Mouse (Mus musculus): Measurements from ENCODE around the gene Kirrel2. TPM values are rescaled to one million over a fixed set of nuclear protein-coding genes. Genes with fewer than 3 reads are reported as not detected.

The Kirrel2 gene
- polyA plus RNA-seq, 1 experiment: not detected

GRCm38 (mm10) chr7:30420673-30421072 is 36.8 kb downstream of the Kirrel2 start:
- 56% methylated on average over 3 of the region's 3 CpGs for WGBS

GRCm38 (mm10) chr7:30419561-30420499 is 37.7 kb downstream of the Kirrel2 start, which contains the start of gene Hcst:
Gene Hcst (minus strand): TSS chr7:30419854.
- whole genome bisulfite sequencing: 46% methylated on average over 10 of the region's 10 CpGs
- H3K4me1 ChIP-seq (ENCODE audit: control insufficient read depth, insufficient read depth, low read length): no peaks in the 10 kb centered on the region; the same call in 1 of the 2 replicates
- TF ChIP-seq POLR2A (IDR thresholded peaks at IDR 0.05; ENCODE audit: borderline replicate concordance, extremely low read depth, low read depth, low read length): no peak
- TF ChIP-seq CTCF (IDR thresholded peaks at IDR 0.05; ENCODE audit: insufficient read depth, low read length): no peak
- H3K4me3 ChIP-seq (replicated peaks; ENCODE audit: extremely low read depth, low read depth, low read length): peak within 1 kb of the TSS; percentile 35
- DNase-seq: no peak

More at GRCm38 (mm10) chr7:30420673-30421072, 36.8 kb downstream of the Kirrel2 start:
- H3K4me1 ChIP-seq (ENCODE audit: control insufficient read depth, insufficient read depth, low read length): no peaks in the 10 kb centered on the region; the same call in 1 of the 2 replicates
- H3K4me3 ChIP-seq (replicated peaks; ENCODE audit: extremely low read depth, low read depth, low read length): no peak overlapping the region
- no peak for TF ChIP-seq CTCF (IDR thresholded peaks at IDR 0.05; ENCODE audit: insufficient read depth, low read length)
- DNase-seq: no peak

GRCm38 (mm10) chr7:30417856-30418255 is 39.6 kb downstream of the Kirrel2 start:
- Histone ChIP-seq H3K4me1 (ENCODE audit: control insufficient read depth, insufficient read depth, low read length) (no peaks in the 10 kb centered on the region; the same call in 1 of the 2 replicates), H3K4me3 (replicated peaks; ENCODE audit: extremely low read depth, low read depth, low read length) (no peak overlapping the region)
- WGBS: 57% methylated on average over 9 of the region's 9 CpGs
- no peak for DNase-seq
- TF ChIP-seq POLR2A (IDR thresholded peaks at IDR 0.05; ENCODE audit: borderline replicate concordance, extremely low read depth, low read depth, low read length): no peak
- TF ChIP-seq CTCF (IDR thresholded peaks at IDR 0.05; ENCODE audit: insufficient read depth, low read length): no peak

DNA sequence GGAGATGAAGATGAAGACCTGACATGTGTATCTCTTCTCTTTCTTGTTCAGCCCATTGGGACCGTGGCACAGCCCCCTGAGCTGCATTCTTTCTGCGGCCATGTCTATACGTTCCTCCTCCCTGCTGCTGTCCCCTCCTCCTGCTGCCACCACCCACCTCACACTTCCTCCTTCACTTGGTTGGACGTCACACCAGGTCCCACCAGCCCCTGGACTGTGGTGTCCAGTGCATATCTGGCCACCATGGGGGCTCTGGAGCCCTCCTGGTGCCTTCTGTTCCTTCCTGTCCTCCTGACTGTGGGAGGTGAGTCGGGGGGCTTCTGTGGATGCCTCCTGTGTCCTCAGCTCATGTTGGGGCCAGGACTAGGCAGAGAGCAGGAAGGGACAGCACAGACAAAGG is 43.9 kb downstream of the Kirrel2 start, which contains the start of gene Tyrobp:
Gene Tyrobp, plus strand, starts transcription at position 165 of the 400 bp plus-strand sequence.
- 45% methylated on average over 5 of the region's 5 CpGs for WGBS
- Histone ChIP-seq H3K4me1 (ENCODE audit: control insufficient read depth, insufficient read depth, low read length) (no peaks in the 10 kb centered on the region), H3K4me3 (replicated peaks; ENCODE audit: extremely low read depth, low read depth, low read length) (peak within 1 kb of the TSS; percentile 36)
- no peak for DNase-seq
- no peak for TF ChIP-seq CTCF (IDR thresholded peaks at IDR 0.05; ENCODE audit: insufficient read depth, low read length)
- TF ChIP-seq POLR2A (IDR thresholded peaks at IDR 0.05; ENCODE audit: borderline replicate concordance, extremely low read depth, low read depth, low read length): peak; percentile 65; the same call in 1 of the 2 replicates

DNA sequence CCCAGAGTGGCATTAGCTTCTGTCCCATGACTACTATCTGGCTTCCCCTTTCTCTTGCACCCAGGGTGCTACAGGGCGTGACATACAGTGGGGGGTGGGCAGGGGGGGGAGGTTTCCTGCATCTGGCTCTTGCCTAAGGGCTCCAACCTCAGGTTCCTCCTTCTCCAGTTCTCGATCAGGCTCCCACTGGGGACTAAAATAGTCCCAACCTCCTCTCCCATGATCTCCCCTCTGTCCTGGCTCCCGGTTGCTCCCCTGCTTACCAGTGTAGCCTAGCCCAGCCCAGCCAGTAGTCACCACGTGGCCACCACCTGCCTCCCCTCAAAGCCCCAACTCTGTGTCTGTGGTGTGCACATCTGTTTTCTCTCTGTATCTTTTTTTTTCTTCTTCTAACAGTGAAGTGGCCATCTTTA is 44.7 kb downstream of the Kirrel2 start:
- no peak overlapping the region for H3K4me3 ChIP-seq (replicated peaks; ENCODE audit: extremely low read depth, low read depth, low read length)
- WGBS: 45% methylated on average over 4 of the region's 4 CpGs
- no peak for TF ChIP-seq CTCF (IDR thresholded peaks at IDR 0.05; ENCODE audit: insufficient read depth, low read length)
- no peak for TF ChIP-seq POLR2A (IDR thresholded peaks at IDR 0.05; ENCODE audit: borderline replicate concordance, extremely low read depth, low read depth, low read length)
- DNase-seq: no peak
- H3K4me1 ChIP-seq (ENCODE audit: control insufficient read depth, insufficient read depth, low read length): no peaks in the 10 kb centered on the region

GRCm38 (mm10) chr7:30411023-30411422 is 46.5 kb downstream of the Kirrel2 start:
- H3K4me1 ChIP-seq (ENCODE audit: control insufficient read depth, insufficient read depth, low read length): no peaks in the 10 kb centered on the region
- TF ChIP-seq POLR2A (IDR thresholded peaks at IDR 0.05; ENCODE audit: borderline replicate concordance, extremely low read depth, low read depth, low read length) (no peak), CTCF (IDR thresholded peaks at IDR 0.05; ENCODE audit: insufficient read depth, low read length) (no peak)
- no peak for DNase-seq
- no peak overlapping the region for H3K4me3 ChIP-seq (replicated peaks; ENCODE audit: extremely low read depth, low read depth, low read length)
- WGBS: 71% methylated on average over 3 of the region's 3 CpGs

- Histone ChIP-seq H3K4me3 (replicated peaks; ENCODE audit: extremely low read depth, low read depth, low read length) (no peak overlapping the region), H3K4me1 (ENCODE audit: control insufficient read depth, insufficient read depth, low read length) (no peaks in the 10 kb centered on the region)
- TF ChIP-seq POLR2A (IDR thresholded peaks at IDR 0.05; ENCODE audit: borderline replicate concordance, extremely low read depth, low read depth, low read length): no peak
- TF ChIP-seq CTCF (IDR thresholded peaks at IDR 0.05; ENCODE audit: insufficient read depth, low read length): no peak
- 39% methylated on average over 2 of the region's 2 CpGs for WGBS
- DNase-seq: no peak
These were observed 47.7 kb downstream of the Kirrel2 start for GRCm38 (mm10) chr7:30409789-30410188.

DNA sequence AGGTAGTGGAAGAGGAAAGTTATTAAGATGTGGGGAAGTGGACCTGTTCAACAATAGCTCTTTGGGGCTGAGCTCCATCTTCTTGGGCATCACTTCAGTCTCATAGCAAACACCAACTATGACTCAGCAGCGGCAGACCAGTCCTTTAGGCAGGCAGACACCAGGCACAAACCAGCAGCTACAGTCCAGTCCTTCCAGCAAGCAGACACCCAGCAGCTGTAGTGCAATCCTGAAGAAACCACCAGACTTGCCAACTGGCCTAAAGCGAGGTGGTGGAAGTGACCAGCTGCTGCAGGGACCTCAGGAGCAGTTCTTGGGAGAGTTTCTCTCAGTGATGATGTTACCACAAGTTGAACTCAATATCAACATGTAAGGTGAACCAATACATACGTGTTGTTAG is 48.9 kb downstream of the Kirrel2 start:
- Histone ChIP-seq H3K4me3 (replicated peaks; ENCODE audit: extremely low read depth, low read depth, low read length) (no peak overlapping the region), H3K4me1 (ENCODE audit: control insufficient read depth, insufficient read depth, low read length) (no peaks in the 10 kb centered on the region)
- 76% methylated on average over 3 of the region's 3 CpGs for WGBS
- DNase-seq: no peak
- no peak for TF ChIP-seq POLR2A (IDR thresholded peaks at IDR 0.05; ENCODE audit: borderline replicate concordance, extremely low read depth, low read depth, low read length)
- TF ChIP-seq CTCF (IDR thresholded peaks at IDR 0.05; ENCODE audit: insufficient read depth, low read length): no peak

DNA sequence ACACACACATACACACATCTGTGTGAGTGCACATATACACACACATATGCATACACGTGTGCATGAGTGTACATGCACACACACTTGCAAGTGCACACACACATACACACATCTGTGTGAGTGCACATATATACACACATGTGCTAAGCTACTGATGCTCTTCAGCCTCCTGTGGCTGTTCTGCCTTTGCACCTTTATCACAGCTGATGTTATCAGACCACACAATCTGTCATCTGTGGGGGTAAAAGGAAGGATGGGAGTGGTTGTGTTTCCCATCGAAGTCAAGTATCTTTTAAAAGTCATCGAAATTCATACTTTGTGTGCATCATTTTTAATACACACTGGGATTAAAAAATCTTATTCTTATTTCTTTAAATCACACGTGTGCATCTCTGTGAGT is 55.1 kb downstream of the Kirrel2 start:
- Histone ChIP-seq H3K4me1 (ENCODE audit: control insufficient read depth, insufficient read depth, low read length) (no peaks in the 10 kb centered on the region), H3K4me3 (replicated peaks; ENCODE audit: extremely low read depth, low read depth, low read length) (no peak overlapping the region)
- TF ChIP-seq CTCF (IDR thresholded peaks at IDR 0.05; ENCODE audit: insufficient read depth, low read length) (no peak), POLR2A (IDR thresholded peaks at IDR 0.05; ENCODE audit: borderline replicate concordance, extremely low read depth, low read depth, low read length) (no peak)
- no peak for DNase-seq
- WGBS: 49% methylated on average over 4 of the region's 4 CpGs

- no peak for DNase-seq
- no peak for TF ChIP-seq CTCF (IDR thresholded peaks at IDR 0.05; ENCODE audit: insufficient read depth, low read length)
- no peak for TF ChIP-seq POLR2A (IDR thresholded peaks at IDR 0.05; ENCODE audit: borderline replicate concordance, extremely low read depth, low read depth, low read length)
- Histone ChIP-seq H3K4me3 (replicated peaks; ENCODE audit: extremely low read depth, low read depth, low read length) (no peak overlapping the region), H3K4me1 (ENCODE audit: control insufficient read depth, insufficient read depth, low read length) (no peaks in the 10 kb centered on the region)
- WGBS: 60% methylated on average over 7 of the region's 7 CpGs
These were observed 57.8 kb downstream of the Kirrel2 start for GRCm38 (mm10) chr7:30399671-30400070.

Other genes starting within 250 kb of the Kirrel2 start
- gene Polr2i, start 225.7 kb downstream of the Kirrel2 start, polyA plus RNA-seq (2012; rRNA removed): 95.6 and 110 TPM in 2 replicates
- gene Tbcb, start 225.4 kb downstream of the Kirrel2 start, polyA plus RNA-seq (2012; rRNA removed): 38.4 and 41.6 TPM in 2 replicates
- not detected in 2 replicates for gene Ovol3, start 222.0 kb downstream of the Kirrel2 start, polyA plus RNA-seq (2012; rRNA removed)
- 0.21 and 0.55 TPM in 2 replicates for gene Thap8, start 177.6 kb downstream of the Kirrel2 start, polyA plus RNA-seq (2012; rRNA removed)
- 15.9 and 24.9 TPM in 2 replicates for gene Wdr62, start 177.3 kb downstream of the Kirrel2 start, polyA plus RNA-seq (2012; rRNA removed)
- 7.7 and 7.9 TPM in 2 replicates for gene Clip3, start 166.0 kb downstream of the Kirrel2 start, polyA plus RNA-seq (2012; rRNA removed)
- gene Alkbh6, start 149.0 kb downstream of the Kirrel2 start, polyA plus RNA-seq (2012; rRNA removed): 141 and 163 TPM in 2 replicates
- gene Syne4, start 142.9 kb downstream of the Kirrel2 start, polyA plus RNA-seq (2012; rRNA removed): 14.5 and 21.5 TPM in 2 replicates
- 0.50 and 0.55 TPM in 2 replicates for gene E130208F15Rik, start 135.9 kb downstream of the Kirrel2 start, polyA plus RNA-seq (2012; rRNA removed)
- 14.2 and 21.4 TPM in 2 replicates for gene Sdhaf1, start 133.8 kb downstream of the Kirrel2 start, polyA plus RNA-seq (2012; rRNA removed)
- gene Lrfn3, start 94.9 kb downstream of the Kirrel2 start, polyA plus RNA-seq (2012; rRNA removed): 8.7 and 10.9 TPM in 2 replicates
- 328 and 425 TPM in 2 replicates for gene Tyrobp, start 43.9 kb downstream of the Kirrel2 start, polyA plus RNA-seq (2012; rRNA removed)
- 33.9 and 37.1 TPM in 2 replicates for gene Hcst, start 37.8 kb downstream of the Kirrel2 start, polyA plus RNA-seq (2012; rRNA removed)
- gene Nfkbid, start 36.0 kb downstream of the Kirrel2 start, polyA plus RNA-seq (2012; rRNA removed): 7.2 and 8.6 TPM in 2 replicates
- 9.5 and 11.8 TPM in 2 replicates for gene Aplp1, start 12.2 kb downstream of the Kirrel2 start, polyA plus RNA-seq (2012; rRNA removed)
- not detected in 2 replicates for gene Nphs1, start 625 bp upstream of the Kirrel2 start, polyA plus RNA-seq (2012; rRNA removed)
- gene Prodh2, start 35.9 kb upstream of the Kirrel2 start, polyA plus RNA-seq (2012; rRNA removed): 0.12 TPM in 1 of 2 replicates, not detected in the other
- gene Arhgap33, start 77.4 kb upstream of the Kirrel2 start, polyA plus RNA-seq (2012; rRNA removed): 21.4 and 24.0 TPM in 2 replicates
- 50.5 and 129 TPM in 2 replicates for gene Hspb6, start 94.5 kb upstream of the Kirrel2 start, polyA plus RNA-seq (2012; rRNA removed)
- 10.2 and 12.4 TPM in 2 replicates for gene Proser3, start 94.6 kb upstream of the Kirrel2 start, polyA plus RNA-seq (2012; rRNA removed)
- gene Lin37, start 102.1 kb upstream of the Kirrel2 start, polyA plus RNA-seq (2012; rRNA removed): 27.1 and 29.4 TPM in 2 replicates
- 47.6 and 50.1 TPM in 2 replicates for gene U2af1l4, start 105.6 kb upstream of the Kirrel2 start, polyA plus RNA-seq (2012; rRNA removed)
- gene Gm49396, start 105.7 kb upstream of the Kirrel2 start, polyA plus RNA-seq (2012; rRNA removed): 2.2 and 3.9 TPM in 2 replicates
- 92.5 and 133 TPM in 2 replicates for gene Psenen, start 105.9 kb upstream of the Kirrel2 start, polyA plus RNA-seq (2012; rRNA removed)
- gene Igflr1, start 107.7 kb upstream of the Kirrel2 start, polyA plus RNA-seq (2012; rRNA removed): 9.6 and 12.0 TPM in 2 replicates
- 49.9 and 58.6 TPM in 2 replicates for gene Kmt2b, start 131.0 kb upstream of the Kirrel2 start, polyA plus RNA-seq (2012; rRNA removed)
- gene Zbtb32, start 141.2 kb upstream of the Kirrel2 start, polyA plus RNA-seq (2012; rRNA removed): 5.1 and 5.7 TPM in 2 replicates
- 8.5 and 8.6 TPM in 2 replicates for gene Upk1a, start 155.2 kb upstream of the Kirrel2 start, polyA plus RNA-seq (2012; rRNA removed)
- 183 and 273 TPM in 2 replicates for gene Cox6b1, start 168.5 kb upstream of the Kirrel2 start, polyA plus RNA-seq (2012; rRNA removed)
- gene Etv2, start 178.2 kb upstream of the Kirrel2 start, polyA plus RNA-seq (2012; rRNA removed): not detected in 2 replicates
- gene Rbm42, start 192.6 kb upstream of the Kirrel2 start, polyA plus RNA-seq (2012; rRNA removed): 78.0 and 79.7 TPM in 2 replicates
- 9.9 and 13.0 TPM in 2 replicates for gene Haus5, start 207.3 kb upstream of the Kirrel2 start, polyA plus RNA-seq (2012; rRNA removed)
- gene Pmis2, start 213.9 kb upstream of the Kirrel2 start, polyA plus RNA-seq (2012; rRNA removed): not detected in 2 replicates
- gene 2200002J24Rik, start 241.2 kb upstream of the Kirrel2 start, polyA plus RNA-seq (2012; rRNA removed): not detected in 2 replicates

All from lung, adult 2 months (tissue).